Mouse (Mus musculus) stomach, postnatal 0 days (tissue): ENCODE data around the gene Eqtn. TPM values are rescaled to one million over a fixed set of nuclear protein-coding genes. Genes with fewer than 3 reads are reported as not detected.

ENCODE experiments used
- ATAC-seq: fragments of 200-750 bp; cut with Nextera tagmentation; 2 replicates; pipeline ENCODE4 v1.8.0; 2017; ENCODE audit not compliant: low FRiP score, low TSS enrichment
- DNase-seq: peaks from one replicate; pipeline ENCODE4 v3.0.0-alpha.2; 2016; ENCODE audit warnings: low spot score
- H3K27ac ChIP-seq: fragments of 300-500 bp; sonication (generic); replicated peaks from 2 replicates; pipeline ENCODE4 v1.5.1; 2014; ENCODE audit warnings: mild to moderate bottlenecking, control low read depth
- H3K27me3 ChIP-seq: fragments of 300-500 bp; sonication (generic); 2 replicates; pipeline ENCODE4 v1.6.1; 2014; ENCODE audit warnings: low read length; ENCODE audit not compliant: control insufficient read depth, insufficient read depth
- H3K36me3 ChIP-seq: fragments of 300-500 bp; sonication (generic); 2 replicates; pipeline ENCODE4 v1.6.1; 2014; ENCODE audit warnings: low read length, mixed read lengths; ENCODE audit not compliant: control insufficient read depth, insufficient read depth
- H3K4me1 ChIP-seq: fragments of 300-500 bp; sonication (generic); replicated peaks from 2 replicates; pipeline ENCODE4 v1.6.1; 2014; ENCODE audit warnings: antibody characterized with exemption; ENCODE audit not compliant: control insufficient read depth, insufficient read depth
- H3K4me2 ChIP-seq: fragments of 300-500 bp; sonication (generic); replicated peaks from 2 replicates; pipeline ENCODE4 v1.6.1; 2014; ENCODE audit warnings: low read depth, mild to moderate bottlenecking, control low read depth, moderate library complexity
- H3K4me3 ChIP-seq: fragments of 300-500 bp; sonication (generic); 2 replicates; pipeline ENCODE4 v1.5.1; 2014; ENCODE audit warnings: low read depth, low read length, control low read depth
- H3K9ac ChIP-seq: fragments of 300-500 bp; sonication (generic); 2 replicates; pipeline ENCODE4 v1.6.1; 2014; ENCODE audit warnings: mild to moderate bottlenecking, low read length, control low read depth, mixed read lengths
- H3K9me3 ChIP-seq: fragments of 300-500 bp; sonication (generic); 2 replicates; pipeline ENCODE4 v1.6.1; 2016; ENCODE audit warnings: low read length; ENCODE audit not compliant: control insufficient read depth
- CTCF ChIP-seq: IDR thresholded peaks from 2 replicates; pipeline ENCODE4 v1.5.1; 2016; ENCODE audit warnings: antibody characterized with exemption, low read depth, mild to moderate bottlenecking, moderate library complexity
- EP300 ChIP-seq: optimal IDR thresholded peaks from 2 replicates; pipeline ENCODE3; 2016; ENCODE audit warnings: antibody characterized with exemption
- WGBS: fragments of 180-500 bp; shearing (Covaris S2); extraction: QIAGEN DNeasy Blood & Tissue Kit; methylation state at CpG from one replicate; pipeline ENCODE4 v1.1.7; 2014; 5-methylcytosine and 5-hydroxymethylcytosine counted together
- polyA plus RNA-seq: library from polyadenylated mRNA; unstranded; fragments of >200 nt; fragmentation: Nextera tagmentation; extraction: Ambion mirVana; gene quantifications from 2 replicates; pipeline ENCODE4 v1.2.1, GENCODE M21; 2015

Eqtn gene
- 0.16 TPM in 1 of 2 replicates, not detected in the other for polyA plus RNA-seq

DNA sequence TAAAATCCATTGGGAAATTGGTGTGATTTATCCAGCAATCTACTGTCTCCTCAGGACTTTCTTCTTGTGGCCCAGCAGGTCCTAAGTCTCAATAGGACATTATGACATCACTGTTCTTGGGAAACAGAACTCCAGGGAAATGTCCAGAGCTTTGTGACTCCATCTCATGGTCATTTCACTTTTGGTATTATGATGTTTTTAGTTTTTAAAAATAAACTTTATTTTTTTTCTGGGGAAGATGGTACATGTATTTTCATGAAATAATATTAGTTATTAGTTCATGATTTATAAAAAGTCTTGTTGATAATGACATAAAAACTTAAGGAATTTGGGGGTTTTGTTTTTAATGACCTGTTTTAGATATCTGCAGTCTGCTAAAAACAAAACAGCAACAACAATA, at the start of gene Eqtn:
Gene Eqtn, minus strand, starts transcription at position 101 of the 400 bp plus-strand sequence.
- Histone ChIP-seq H3K9me3 (no peaks in the 10 kb centered on the region), H3K4me2 (no peak within 1 kb of the TSS), H3K4me3 (no peak within 1 kb of the TSS), H3K27me3 (no peaks in the 10 kb centered on the region), H3K9ac (no peak within 1 kb of the TSS), H3K36me3 (no peaks in the 10 kb centered on the region), H3K4me1 (no peaks in the 10 kb centered on the region), H3K27ac (no peak within 1 kb of the TSS)
- DNase-seq (no peak), ATAC-seq (no peak)
- no peak for TF ChIP-seq EP300
- TF ChIP-seq CTCF = no peak

DNA sequence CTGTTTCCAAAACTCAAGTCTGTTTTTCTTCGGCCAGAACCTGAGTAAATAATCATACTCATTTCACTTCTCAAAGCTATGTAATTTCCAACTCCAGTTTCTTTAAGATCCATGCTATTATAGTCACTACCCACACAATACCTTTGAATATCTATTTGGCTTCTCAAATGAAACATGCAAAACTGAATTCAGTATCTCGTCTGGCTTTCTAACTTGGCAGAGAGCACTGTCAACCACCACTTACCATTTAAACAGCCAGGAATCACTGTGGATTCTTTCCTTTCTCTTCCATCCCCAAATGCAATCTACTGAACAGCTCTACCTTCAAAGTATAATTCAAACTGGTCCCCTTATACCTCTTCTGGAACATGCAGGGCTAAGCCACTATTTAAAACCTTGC, 44.7 kb upstream of the Eqtn start:
- no peak for ATAC-seq
- WGBS = 78% methylated on average over 2 of the region's 2 CpGs

DNA sequence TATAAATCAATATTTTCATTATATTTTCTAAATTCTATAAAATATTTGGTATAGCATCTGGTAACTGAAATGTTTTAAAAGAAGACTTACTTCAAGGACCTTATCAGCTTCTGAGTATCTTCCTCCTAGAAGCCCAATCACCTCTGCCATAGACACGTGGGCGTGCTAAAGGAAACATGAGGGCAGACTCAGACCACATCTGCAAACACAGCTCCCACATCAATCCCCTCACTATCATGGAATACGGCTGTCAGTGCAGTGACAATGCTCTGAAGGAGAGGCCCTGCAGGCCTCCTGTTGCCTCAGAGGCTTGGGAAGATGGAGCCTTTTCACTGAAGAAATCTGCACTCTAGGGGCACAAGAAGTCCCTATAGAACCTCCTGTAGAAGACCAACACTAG, 24.1 kb upstream of the Eqtn start:
- TF ChIP-seq EP300 (no peak), CTCF (no peak)
- no peak overlapping the region for H3K4me2 ChIP-seq
- WGBS = 88% methylated on average over 3 of the region's 3 CpGs
- no peaks in the 10 kb centered on the region for H3K27me3 ChIP-seq
- H3K9me3 ChIP-seq = no peaks in the 10 kb centered on the region
- no peak for DNase-seq
- no peak for ATAC-seq
- no peak overlapping the region for H3K9ac ChIP-seq
- H3K36me3 ChIP-seq = peaks cover 11% of the 10 kb centered on the region
- no peak overlapping the region for H3K4me3 ChIP-seq
- H3K27ac ChIP-seq = no peak overlapping the region
- no peaks in the 10 kb centered on the region for H3K4me1 ChIP-seq

More for the DNA sequence above, 44.7 kb upstream of the Eqtn start:
- Histone ChIP-seq H3K4me1 (no peaks in the 10 kb centered on the region), H3K9me3 (no peaks in the 10 kb centered on the region), H3K27ac (no peak overlapping the region), H3K4me2 (no peak overlapping the region), H3K4me3 (no peak overlapping the region), H3K36me3 (peaks cover 7% of the 10 kb centered on the region), H3K9ac (no peak overlapping the region), H3K27me3 (no peaks in the 10 kb centered on the region)
- TF ChIP-seq EP300 (no peak), CTCF (no peak)
- DNase-seq = no peak

DNA sequence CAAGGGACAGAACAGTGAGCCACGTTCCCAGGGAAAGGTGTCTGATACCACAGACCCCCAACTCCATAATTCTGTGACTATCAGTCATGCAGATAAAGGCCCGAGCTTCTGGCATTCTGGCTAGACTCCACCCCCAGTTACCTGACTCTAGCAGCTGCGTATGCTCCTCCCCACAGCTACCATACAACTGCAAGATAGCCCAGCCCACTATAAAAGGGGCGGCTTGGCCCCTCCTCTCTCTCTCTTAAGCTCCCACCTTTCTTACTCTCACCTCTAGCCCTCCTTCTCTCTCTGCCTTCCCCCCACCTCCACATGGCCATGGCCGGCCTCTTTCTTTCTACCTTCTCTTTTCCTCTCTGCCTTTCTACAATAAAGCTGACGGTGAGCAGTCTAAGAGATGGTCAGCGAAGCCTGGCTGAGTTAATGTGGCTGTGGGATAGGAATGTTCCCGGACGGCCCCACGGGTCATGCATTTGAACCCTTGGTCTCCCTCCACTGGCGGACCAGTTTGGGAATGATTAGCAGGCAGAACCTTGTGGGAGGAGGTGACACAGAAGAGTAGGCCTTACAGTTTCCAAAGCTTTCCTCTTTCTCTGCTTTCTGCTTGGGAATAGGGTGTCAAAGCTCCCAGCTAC, 12.7 kb upstream of the Eqtn start:
- Histone ChIP-seq H3K36me3 (peaks cover 6% of the 10 kb centered on the region), H3K4me2 (no peak overlapping the region), H3K4me3 (no peak overlapping the region), H3K4me1 (no peaks in the 10 kb centered on the region), H3K9ac (no peak overlapping the region), H3K9me3 (no peaks in the 10 kb centered on the region), H3K27ac (no peak overlapping the region), H3K27me3 (no peaks in the 10 kb centered on the region)
- ATAC-seq = no peak
- DNase-seq = no peak
- TF ChIP-seq CTCF (no peak), EP300 (no peak)
- 76% methylated on average over 11 of the region's 11 CpGs for WGBS

DNA sequence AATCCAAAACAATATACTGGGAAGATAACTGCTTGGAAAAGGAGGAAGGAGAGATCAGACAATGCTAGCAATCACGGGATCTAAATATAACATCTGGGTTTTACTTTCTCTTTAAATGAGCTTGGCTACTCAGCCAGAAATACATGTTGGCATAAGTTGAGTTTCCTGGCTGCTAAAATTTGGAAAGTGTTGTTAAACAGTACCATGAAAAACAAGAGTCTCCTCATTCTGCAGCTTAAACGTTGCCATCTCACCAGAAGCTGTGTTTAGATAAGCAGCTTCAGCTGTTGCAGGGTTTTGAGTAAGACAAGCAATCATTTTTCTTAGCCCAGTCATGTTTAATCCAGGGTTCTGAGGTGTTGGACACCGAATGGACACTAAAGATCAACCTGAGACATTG, 26.9 kb downstream of the Eqtn start:
- ATAC-seq = no peak
- H3K4me3 ChIP-seq = no peak overlapping the region
- TF ChIP-seq CTCF (no peak), EP300 (no peak)
- H3K27me3 ChIP-seq = no peaks in the 10 kb centered on the region
- H3K9ac ChIP-seq = no peak overlapping the region
- no peak overlapping the region for H3K4me2 ChIP-seq
- H3K4me1 ChIP-seq = no peaks in the 10 kb centered on the region
- no peaks in the 10 kb centered on the region for H3K36me3 ChIP-seq
- 32% methylated on average over 3 of the region's 3 CpGs for WGBS
- DNase-seq = no peak
- H3K27ac ChIP-seq = no peak overlapping the region
- H3K9me3 ChIP-seq = no peaks in the 10 kb centered on the region

DNA sequence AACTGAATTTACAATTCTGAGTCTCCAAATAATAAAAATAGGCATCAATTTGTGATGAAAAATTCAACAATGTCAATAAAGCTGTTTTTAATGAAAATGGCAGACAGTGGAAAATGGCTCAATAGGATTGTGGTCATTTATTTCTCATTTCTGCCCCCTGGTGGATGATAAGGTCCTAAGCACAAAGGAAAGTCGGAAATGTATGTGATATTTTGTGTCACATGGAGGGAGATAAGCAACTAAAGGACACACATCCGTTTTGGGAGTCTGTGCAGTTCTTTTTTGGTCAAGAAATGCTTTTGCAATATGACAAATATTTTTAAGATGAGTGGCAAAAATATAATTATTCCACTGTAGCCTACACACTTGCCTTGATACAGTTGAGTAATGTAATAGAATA, 27.9 kb downstream of the Eqtn start:
- DNase-seq = no peak
- TF ChIP-seq EP300 (no peak), CTCF (peak; percentile 75)
- no peak overlapping the region for H3K4me3 ChIP-seq
- no peak overlapping the region for H3K9ac ChIP-seq
- H3K36me3 ChIP-seq = no peaks in the 10 kb centered on the region
- no peaks in the 10 kb centered on the region for H3K4me1 ChIP-seq
- no peak overlapping the region for H3K4me2 ChIP-seq
- H3K27me3 ChIP-seq = no peaks in the 10 kb centered on the region
- 27% methylated on average over 2 of the region's 2 CpGs for WGBS
- no peak for ATAC-seq
- no peaks in the 10 kb centered on the region for H3K9me3 ChIP-seq
- no peak overlapping the region for H3K27ac ChIP-seq

Other genes with a start within 250 kb of the Eqtn start
- 5.3 and 5.6 TPM in 2 replicates for gene Tek, start 189.6 kb downstream of the Eqtn start, polyA plus RNA-seq
- 9.6 and 12.9 TPM in 2 replicates for gene Mysm1, start 50.3 kb upstream of the Eqtn start, polyA plus RNA-seq
- gene Jun, start 123.4 kb upstream of the Eqtn start, polyA plus RNA-seq = 80.2 and 88.9 TPM in 2 replicates